Mouse (Mus musculus) MEL (cell line): ENCODE results near the gene Hipk3.

ENCODE experiments used
- CHD2 ChIP-seq: IDR thresholded peaks from 2 replicates; pipeline ENCODE4 v1.6.1; 2011; ENCODE audit warnings: low read length, improper control_type of control experiment
- CTCF ChIP-seq, 3 experiments: IDR thresholded peaks in 2 of 3; conservative IDR thresholded peaks in 1 of 3; 2 replicates each; pipeline ENCODE4 v1.5.1; 2011 to 2012; ENCODE audit warnings: low read length in 3 of 3, low read depth in 2 of 3, mild to moderate bottlenecking in 2 of 3, improper control_type of control experiment in 1 of 3, inconsistent platforms in 1 of 3, mixed read lengths in 1 of 3, moderate library complexity in 1 of 3; ENCODE audit not compliant: control insufficient read depth in 1 of 3, insufficient read depth in 1 of 3, poor library complexity in 1 of 3, severe bottlenecking in 1 of 3
- ELF1 ChIP-seq: IDR thresholded peaks from 2 replicates; pipeline ENCODE4 v1.6.1; 2014; ENCODE audit warnings: low read depth, mild to moderate bottlenecking, inconsistent platforms, low read length, improper control_type of control experiment, moderate library complexity
- EP300 ChIP-seq, 2 experiments: IDR thresholded peaks; 2 replicates each; pipeline ENCODE4 v1.6.1; 2011; ENCODE audit warnings: improper control_type of control experiment in 2 of 2, low read length in 2 of 2, low read depth in 1 of 2, mild to moderate bottlenecking in 1 of 2
- GABPA ChIP-seq: IDR thresholded peaks from 2 replicates; pipeline ENCODE4 v1.6.1; 2012; ENCODE audit warnings: low read depth, mild to moderate bottlenecking, inconsistent platforms, low read length, improper control_type of control experiment, moderate library complexity
- GATA1 ChIP-seq: IDR thresholded peaks from 2 replicates; pipeline ENCODE4 v1.6.1; 2011; ENCODE audit warnings: low read depth, low read length, improper control_type of control experiment
- MAZ ChIP-seq: IDR thresholded peaks from 2 replicates; pipeline ENCODE4 v1.6.1; 2012; ENCODE audit warnings: low read depth, mild to moderate bottlenecking, inconsistent platforms, low read length, improper control_type of control experiment
- POLR2A ChIP-seq, 2 experiments: IDR thresholded peaks; 2 replicates each; pipeline ENCODE4 v1.6.1; 2011 to 2012; ENCODE audit warnings: low read length in 2 of 2, mild to moderate bottlenecking in 2 of 2, control low read depth in 1 of 2, improper control_type of control experiment in 1 of 2, low read depth in 1 of 2, moderate library complexity in 1 of 2; ENCODE audit not compliant: control insufficient read depth in 1 of 2, insufficient read depth in 1 of 2, poor library complexity in 1 of 2
- POLR2AphosphoS2 ChIP-seq: IDR thresholded peaks from 2 replicates; pipeline ENCODE4 v1.6.1; 2011; ENCODE audit warnings: low read length, improper control_type of control experiment
- POLR2AphosphoS5 ChIP-seq: IDR thresholded peaks from 2 replicates; pipeline ENCODE4 v1.6.1; 2012; ENCODE audit warnings: low read depth, borderline replicate concordance, mild to moderate bottlenecking, inconsistent platforms, low read length, moderate library complexity, mixed read lengths
- RCOR1 ChIP-seq: IDR thresholded peaks from 2 replicates; pipeline ENCODE4 v1.6.1; 2012; ENCODE audit warnings: low read depth, mild to moderate bottlenecking, inconsistent platforms, low read length, improper control_type of control experiment
- SIN3A ChIP-seq: IDR thresholded peaks from 2 replicates; pipeline ENCODE4 v1.6.1; 2012; ENCODE audit warnings: low read length, improper control_type of control experiment, inconsistent platforms
- ZC3H11A ChIP-seq: IDR thresholded peaks from 2 replicates; pipeline ENCODE4 v1.6.1; 2012; ENCODE audit warnings: low read depth, mild to moderate bottlenecking, inconsistent platforms, low read length, improper control_type of control experiment
- ZNF384 ChIP-seq: IDR thresholded peaks from 2 replicates; pipeline ENCODE4 v1.6.1; 2012; ENCODE audit warnings: low read depth, mild to moderate bottlenecking, inconsistent platforms, low read length, improper control_type of control experiment

GRCm38 (mm10) chr2:104398651-104399290, 95.5 kb downstream of the Hipk3 start:
- TF ChIP-seq GATA1 (no peak), ZC3H11A (no peak), CTCF (IDR thresholded peaks at IDR 0.05 in 2 of 3, conservative IDR thresholded peaks at IDR 0.05 in 1 of 3; ENCODE audit: control insufficient read depth in 1 of 3, insufficient read depth in 1 of 3, low read depth in 2 of 3, low read length in 3 of 3, poor library complexity in 1 of 3, severe bottlenecking in 1 of 3) (no peak), MAZ (no peak), RCOR1 (no peak), SIN3A (no peak), POLR2AphosphoS5 (no peak), ZNF384 (no peak), POLR2A (IDR thresholded peaks at IDR 0.05; ENCODE audit: control insufficient read depth in 1 of 2, insufficient read depth in 1 of 2, low read depth in 1 of 2, low read length in 2 of 2, poor library complexity in 1 of 2) (no peak), EP300 (IDR thresholded peaks at IDR 0.05; ENCODE audit: low read depth in 1 of 2, low read length in 2 of 2) (no peak), POLR2AphosphoS2 (no peak), CHD2 (no peak), GABPA (no peak), ELF1 (no peak)
